In genomic region chr17:25945517-25946155, GRCm38 (mm10) we compare ENCODE assay signal across 12 mouse cellular contexts. TPM values are rescaled to one million over a fixed set of nuclear protein-coding genes. Genes with fewer than 3 reads are reported as not detected.
DNase-seq lines count a peak whose midpoint lies in the region; ATAC-seq lines count a peak whose summit lies in the region.
"Had no signal": no experiment of that assay in that cellular context is flagged by ENCODE, and none has a peak within 500 bp of the region (broad histone marks: within the 10 kb centered on the region; RNA-seq: fewer than 3 reads in every experiment).

No protein-coding gene starts in this region.

- peak overlapping the region; percentile 87 for H3K27ac ChIP-seq in kidney, embryonic 16.5 days (ENCODE audit: low read length)
- no peak overlapping the region for H3K27ac ChIP-seq in midbrain, embryonic 16.5 days (ENCODE audit: low read length)
- H3K27ac ChIP-seq: stomach, embryonic 15.5 days had no signal

- peaks cover 12% of the 10 kb centered on the region for H3K27me3 ChIP-seq in erythroblast, embryonic 14.5 days (ENCODE audit: control insufficient read depth)
- peaks cover 7% of the 10 kb centered on the region for H3K27me3 ChIP-seq in kidney, embryonic 16.5 days (ENCODE audit: insufficient read depth, low read length)
- H3K27me3 ChIP-seq in midbrain, embryonic 16.5 days (ENCODE audit: control insufficient read depth, insufficient read depth, low read depth, low read length): peaks cover 11% of the 10 kb centered on the region

- ATAC-seq in erythroblast, adult 5-6 weeks (replicated peaks; ENCODE audit: low FRiP score, poor library complexity, severe bottlenecking): no peak
- peak; percentile 85 for ATAC-seq in kidney, embryonic 16.5 days (ENCODE audit: low FRiP score, low TSS enrichment)
- ATAC-seq in midbrain, embryonic 16.5 days: no peak
- ATAC-seq: forebrain, embryonic 14.5 days; lung, postnatal 0 days had no signal

- H3K4me2 ChIP-seq in kidney, embryonic 16.5 days (replicated peaks; ENCODE audit: low read depth, low read length): no peak overlapping the region
- no peak overlapping the region for H3K4me2 ChIP-seq in midbrain, embryonic 16.5 days (ENCODE audit: low read length)
- H3K4me2 ChIP-seq: stomach, embryonic 15.5 days had no signal

- H3K4me3 ChIP-seq in erythroblast, embryonic 14.5 days (replicated peaks): peak overlapping the region; percentile 44
- no peak overlapping the region for H3K4me3 ChIP-seq in kidney, embryonic 16.5 days (ENCODE audit: low read length)
- H3K4me3 ChIP-seq in midbrain, embryonic 16.5 days (ENCODE audit: low read depth, low read length): no peak overlapping the region
- H3K4me3 ChIP-seq: stomach, embryonic 15.5 days had no signal

- peaks cover 54% of the 10 kb centered on the region for H3K36me3 ChIP-seq in erythroblast, embryonic 14.5 days (ENCODE audit: control insufficient read depth)
- no peaks in the 10 kb centered on the region for H3K36me3 ChIP-seq in kidney, embryonic 16.5 days (ENCODE audit: insufficient read depth, low read length)
- no peaks in the 10 kb centered on the region for H3K36me3 ChIP-seq in midbrain, embryonic 16.5 days (ENCODE audit: control insufficient read depth, insufficient read depth, low read length)
- H3K36me3 ChIP-seq: stomach, embryonic 15.5 days had no signal

- WGBS in kidney, embryonic 16.5 days: 35% methylated on average over 9 of the region's 9 CpGs
- 53% methylated on average over 9 of the region's 9 CpGs for WGBS in midbrain, embryonic 16.5 days

- H3K4me1 ChIP-seq in erythroblast, embryonic 14.5 days (ENCODE audit: control insufficient read depth): peaks cover 66% of the 10 kb centered on the region
- peaks cover 13% of the 10 kb centered on the region for H3K4me1 ChIP-seq in kidney, embryonic 16.5 days (ENCODE audit: insufficient read depth, low read length)
- H3K4me1 ChIP-seq in midbrain, embryonic 16.5 days (ENCODE audit: control insufficient read depth, insufficient read depth, low read length): peaks cover 12% of the 10 kb centered on the region

- H3K9ac ChIP-seq in kidney, embryonic 16.5 days (replicated peaks; ENCODE audit: low read length): 0 out of 2 replicates have a peak overlapping the region, but pooled peaks have one; percentile 25
- no peak overlapping the region for H3K9ac ChIP-seq in midbrain, embryonic 16.5 days (ENCODE audit: low read depth, low read length)
- H3K9ac ChIP-seq: stomach, embryonic 15.5 days had no signal

- H3K9me3 ChIP-seq in erythroblast, embryonic 14.5 days (ENCODE audit: control insufficient read depth, low read length): no peaks in the 10 kb centered on the region
- no peaks in the 10 kb centered on the region for H3K9me3 ChIP-seq in kidney, embryonic 16.5 days (ENCODE audit: low read length)
- no peaks in the 10 kb centered on the region for H3K9me3 ChIP-seq in midbrain, embryonic 16.5 days (replicated peaks; ENCODE audit: control insufficient read depth, low read length, poor library complexity, severe bottlenecking)
- H3K9me3 ChIP-seq: stomach, embryonic 15.5 days had no signal

- peak; percentile 59 for DNase-seq in ovary, postnatal 36 days (ENCODE audit: low spot score)
- DNase-seq in ovary, postnatal 10 days (ENCODE audit: low spot score): no peak
- peak; percentile 64 for DNase-seq in testis, postnatal 10 days (ENCODE audit: low spot score)
- no peak for DNase-seq in left cerebral cortex, adult 18-20 months (ENCODE audit: low spot score in 2 of 2)
- DNase-seq: B cell, adult 2 months had no signal

RNA-seq across cellular contexts. Expression of gene Nhlrc4, which starts 0.9 kb away (rescaled TPM):
- 2.9 and 3.4 TPM in 2 replicates for polyA plus RNA-seq in erythroblast, embryonic 14.5 days (2012)
- total RNA-seq in erythroblast, adult 5-6 weeks (2015; ENCODE audit: low replicate concordance): 49.2 and 66.7 TPM in 2 replicates
- total RNA-seq in erythroblast, adult 5-6 weeks (2017; ENCODE audit: low replicate concordance): 40.7 and 62.0 TPM in 2 replicates
- 1.8 and 3.7 TPM in 2 replicates for polyA plus RNA-seq in kidney, embryonic 16.5 days (2015; fragmentation: Nextera tagmentation; extraction: Ambion mirVana)
- under 1 TPM; 0.54 to 0.98 TPM for total RNA-seq in left cerebral cortex, adult 18-20 months (2021)
- 0.16 and 0.78 TPM in 2 replicates for polyA plus RNA-seq in midbrain, embryonic 16.5 days (2015; fragmentation: Nextera tagmentation; extraction: Ambion mirVana)
- polyA plus RNA-seq: forebrain, embryonic 14.5 days had no signal

RNA-seq across cellular contexts. Expression of gene Pigq, which starts 0.9 kb away (rescaled TPM):
- polyA plus RNA-seq in erythroblast, embryonic 14.5 days (2012): 164 and 218 TPM in 2 replicates
- 1,336 and 1,664 TPM in 2 replicates for total RNA-seq in erythroblast, adult 5-6 weeks (2015; ENCODE audit: low replicate concordance)
- 1,480 and 1,728 TPM in 2 replicates for total RNA-seq in erythroblast, adult 5-6 weeks (2017; ENCODE audit: low replicate concordance)
- 85.8 and 95.9 TPM in 2 replicates for polyA plus RNA-seq in kidney, embryonic 16.5 days (2015; fragmentation: Nextera tagmentation; extraction: Ambion mirVana)
- total RNA-seq in left cerebral cortex, adult 18-20 months (2021): 100 to 1,000 TPM; 103 to 113 TPM
- polyA plus RNA-seq in midbrain, embryonic 16.5 days (2015; fragmentation: Nextera tagmentation; extraction: Ambion mirVana): 71.3 and 85.3 TPM in 2 replicates

RNA-seq across cellular contexts. Expression of gene A930017K11Rik, which starts 6.7 kb away (rescaled TPM):
- 0.25 TPM in 2 replicates for polyA plus RNA-seq in erythroblast, embryonic 14.5 days (2012)
- total RNA-seq in erythroblast, adult 5-6 weeks (2015; ENCODE audit: low replicate concordance): not detected in 2 replicates
- not detected in 2 replicates for total RNA-seq in erythroblast, adult 5-6 weeks (2017; ENCODE audit: low replicate concordance)
- polyA plus RNA-seq in kidney, embryonic 16.5 days (2015; fragmentation: Nextera tagmentation; extraction: Ambion mirVana): 8.1 and 9.5 TPM in 2 replicates
- under 1 TPM; 0.37 to 0.65 TPM for total RNA-seq in left cerebral cortex, adult 18-20 months (2021)
- 2.8 and 3.1 TPM in 2 replicates for polyA plus RNA-seq in midbrain, embryonic 16.5 days (2015; fragmentation: Nextera tagmentation; extraction: Ambion mirVana)
- polyA plus RNA-seq: lung, postnatal 0 days had no signal

RNA-seq across cellular contexts. Expression of gene Rab40c, which starts 26.1 kb away (rescaled TPM):
- 0.68 and 1.0 TPM in 2 replicates for polyA plus RNA-seq in erythroblast, embryonic 14.5 days (2012)
- 2.3 and 6.7 TPM in 2 replicates for total RNA-seq in erythroblast, adult 5-6 weeks (2015; ENCODE audit: low replicate concordance)
- 1.2 and 1.5 TPM in 2 replicates for total RNA-seq in erythroblast, adult 5-6 weeks (2017; ENCODE audit: low replicate concordance)
- 33.5 and 33.7 TPM in 2 replicates for polyA plus RNA-seq in kidney, embryonic 16.5 days (2015; fragmentation: Nextera tagmentation; extraction: Ambion mirVana)
- total RNA-seq in left cerebral cortex, adult 18-20 months (2021): 10 to 100 TPM; 41.2 TPM
- polyA plus RNA-seq in midbrain, embryonic 16.5 days (2015; fragmentation: Nextera tagmentation; extraction: Ambion mirVana): 50.9 and 52.2 TPM in 2 replicates

RNA-seq across cellular contexts. Expression of gene Capn15, which starts 40.0 kb away (rescaled TPM):
- 6.2 and 6.3 TPM in 2 replicates for polyA plus RNA-seq in erythroblast, embryonic 14.5 days (2012)
- 1.2 and 1.5 TPM in 2 replicates for total RNA-seq in erythroblast, adult 5-6 weeks (2015; ENCODE audit: low replicate concordance)
- total RNA-seq in erythroblast, adult 5-6 weeks (2017; ENCODE audit: low replicate concordance): 1.4 and 2.4 TPM in 2 replicates
- 26.0 and 30.7 TPM in 2 replicates for polyA plus RNA-seq in kidney, embryonic 16.5 days (2015; fragmentation: Nextera tagmentation; extraction: Ambion mirVana)
- 10 to 100 TPM; 50.6 to 51.4 TPM for total RNA-seq in left cerebral cortex, adult 18-20 months (2021)
- 20.6 and 20.8 TPM in 2 replicates for polyA plus RNA-seq in midbrain, embryonic 16.5 days (2015; fragmentation: Nextera tagmentation; extraction: Ambion mirVana)

Comparison
In these comparisons a context has a peak if more than half of its experiments do, and no peak if none do; other contexts are left out.
1. DNase-seq: peak in ovary, postnatal 36 days (single experiment) and testis, postnatal 10 days (single experiment); none in ovary, postnatal 10 days (single experiment) and left cerebral cortex, adult 18-20 months (0 of 2).